Mouse (Mus musculus): ENCODE data around the gene Ybey.

The Ybey gene

GRCm38 (mm10) chr10:76468203-76469162 is at the start of gene Ybey, which contains the start of gene Mcm3ap:
TSS of gene Ybey (minus strand) at chr10:76469114.
TSS of gene Mcm3ap (plus strand) at chr10:76468927.
- POLR2A ChIA-PET = interaction anchor here in 3 of 4 experiments (0.6 to 2.0 kb wide), 6 partner anchors 10 to 29 kb away, joined by 3 to 8 read pairs (median 4); no protein-coding TSS in a partner anchor
- CTCF ChIA-PET = interaction anchor here in 2 of 4 experiments (0.5 to 1.0 kb wide), 3 partner anchors 11 to 1075 kb away, joined by 3 to 5 read pairs (median 3); no protein-coding TSS in a partner anchor

- ChIA-PET POLR2A (interaction anchor here (0.6 to 1.6 kb wide), 7 partner anchors 9 to 199 kb away, joined by 3 to 6 read pairs (median 4); partner anchors contain the start of gene Lss (in 1 of the 4)), CTCF (interaction anchor here (0.5 to 2.1 kb wide), 50 partner anchors 8 to 656 kb away, joined by 3 to 18 read pairs (median 4); partner anchors contain the start of genes Lss (in 2 of the 4), 2610028H24Rik (in 1 of the 4), AC141477.1 (in 1 of the 4) and Dip2a (in 1 of the 4))
These were observed 44.2 kb upstream of the Ybey start for GRCm38 (mm10) chr10:76512965-76513583.

- CTCF ChIA-PET = no interaction called here
- POLR2A ChIA-PET = interaction anchor here in 2 of 4 experiments (0.5 to 1.2 kb wide), 3 partner anchors 17 to 159 kb away, joined by 3 to 7 read pairs (median 4); no protein-coding TSS in a partner anchor
These were observed 37.0 kb upstream of the Ybey start for GRCm38 (mm10) chr10:76505865-76506264.

GRCm38 (mm10) chr10:76504271-76504943 is 35.5 kb upstream of the Ybey start:
- CTCF ChIA-PET = interaction anchor here in 3 of 4 experiments (0.6 to 1.4 kb wide), 3 partner anchors 9 to 524 kb away, joined by 3 to 5 read pairs (median 3); no protein-coding TSS in a partner anchor

GRCm38 (mm10) chr10:76497522-76497921 is 28.6 kb upstream of the Ybey start:
- CTCF ChIA-PET = interaction anchor here in 2 of 4 experiments (0.6 to 1.1 kb wide), 2 partner anchors 16 to 171 kb away, joined by 3 to 5 read pairs; no protein-coding TSS in a partner anchor

More at GRCm38 (mm10) chr10:76504271-76504943, 35.5 kb upstream of the Ybey start:
- POLR2A ChIA-PET = interaction anchor here in 1 of 4 experiments (1.1 kb wide), 1 partner anchor 9 kb away, joined by 3 read pairs; no protein-coding TSS in a partner anchor

GRCm38 (mm10) chr10:76496366-76496765 is 27.5 kb upstream of the Ybey start:
- POLR2A ChIA-PET = interaction anchor here in 3 of 4 experiments (0.6 to 4.4 kb wide), 5 partner anchors 10 to 57 kb away, joined by 3 to 22 read pairs (median 3); no protein-coding TSS in a partner anchor
- CTCF ChIA-PET = interaction anchor here in 2 of 4 experiments (1.1 to 1.4 kb wide), 2 partner anchors 17 kb away, joined by 3 to 5 read pairs; no protein-coding TSS in a partner anchor

More at GRCm38 (mm10) chr10:76497522-76497921, 28.6 kb upstream of the Ybey start:
- POLR2A ChIA-PET = interaction anchor here in 2 of 4 experiments (0.7 to 4.4 kb wide), 4 partner anchors 9 to 88 kb away, joined by 3 to 22 read pairs (median 4); no protein-coding TSS in a partner anchor

GRCm38 (mm10) chr10:76495501-76495900 is 26.6 kb upstream of the Ybey start:
- POLR2A ChIA-PET = interaction anchor here in 3 of 4 experiments (0.6 to 4.4 kb wide), 6 partner anchors 10 to 56 kb away, joined by 3 to 22 read pairs (median 3); partner anchors contain the start of gene Pcnt (in 1 of the 3)
- CTCF ChIA-PET = interaction anchor here in 1 of 4 experiments (1.4 to 1.8 kb wide), 2 partner anchors 18 to 103 kb away, joined by 3 to 5 read pairs; no protein-coding TSS in a partner anchor

- POLR2A ChIA-PET = interaction anchor here in 2 of 4 experiments (0.6 to 1.0 kb wide), 4 partner anchors 13 to 69 kb away, joined by 3 read pairs; no protein-coding TSS in a partner anchor
These were observed 24.6 kb upstream of the Ybey start for GRCm38 (mm10) chr10:76493527-76493926.

GRCm38 (mm10) chr10:76489205-76489604 is 20.3 kb upstream of the Ybey start:
- POLR2A ChIA-PET = interaction anchor here in 2 of 4 experiments (0.7 to 1.8 kb wide), 6 partner anchors 8 to 44 kb away, joined by 3 to 7 read pairs (median 4); no protein-coding TSS in a partner anchor
- CTCF ChIA-PET = interaction anchor here in 2 of 4 experiments (0.6 to 1.2 kb wide), 2 partner anchors 34 to 631 kb away, joined by 3 read pairs; no protein-coding TSS in a partner anchor

More at GRCm38 (mm10) chr10:76493527-76493926, 24.6 kb upstream of the Ybey start:
- CTCF ChIA-PET = interaction anchor here in 2 of 4 experiments (0.7 to 2.2 kb wide), 3 partner anchors 13 to 102 kb away, joined by 3 to 9 read pairs (median 7); no protein-coding TSS in a partner anchor

GRCm38 (mm10) chr10:76488265-76488664 is 19.4 kb upstream of the Ybey start:
- CTCF ChIA-PET = no interaction called here
- POLR2A ChIA-PET = interaction anchor here in 1 of 4 experiments (0.7 to 5.0 kb wide), 11 partner anchors 9 to 74 kb away, joined by 3 to 22 read pairs (median 3); no protein-coding TSS in a partner anchor

- ChIA-PET CTCF (interaction anchor here in 2 of 4 experiments (0.6 to 1.7 kb wide), 3 partner anchors 21 to 77 kb away, joined by 3 to 5 read pairs (median 4); no protein-coding TSS in a partner anchor), POLR2A (interaction anchor here in 1 of 4 experiments (0.6 to 5.0 kb wide), 4 partner anchors 9 to 587 kb away, joined by 4 to 22 read pairs (median 4); no protein-coding TSS in a partner anchor)
These were observed 17.4 kb upstream of the Ybey start for GRCm38 (mm10) chr10:76486302-76486701.

GRCm38 (mm10) chr10:76481480-76481879 is 12.6 kb upstream of the Ybey start:
- ChIA-PET POLR2A (interaction anchor here in 3 of 4 experiments (0.7 to 2.7 kb wide), 18 partner anchors 8 to 42 kb away, joined by 3 to 8 read pairs (median 4); partner anchors contain the start of genes Ybey (in 3 of the 3) and Mcm3ap (in 2 of the 3)), CTCF (interaction anchor here in 3 of 4 experiments (0.8 to 2.2 kb wide), 5 partner anchors 12 to 252 kb away, joined by 3 to 7 read pairs (median 4); no protein-coding TSS in a partner anchor)

GRCm38 (mm10) chr10:76480851-76481250 is 11.9 kb upstream of the Ybey start:
- ChIA-PET POLR2A (interaction anchor here in 3 of 4 experiments (0.6 to 2.7 kb wide), 20 partner anchors 9 to 64 kb away, joined by 3 to 8 read pairs (median 4); partner anchors contain the start of genes Ybey (in 3 of the 3) and Mcm3ap (in 2 of the 3)), CTCF (interaction anchor here in 3 of 4 experiments (0.8 to 2.2 kb wide), 5 partner anchors 13 to 252 kb away, joined by 3 to 7 read pairs (median 4); no protein-coding TSS in a partner anchor)

- CTCF ChIA-PET = interaction anchor here in 3 of 4 experiments (0.6 to 0.7 kb wide), 4 partner anchors 51 to 238 kb away, joined by 3 to 8 read pairs (median 4); no protein-coding TSS in a partner anchor
- POLR2A ChIA-PET = no interaction called here
These were observed 4.8 kb upstream of the Ybey start for GRCm38 (mm10) chr10:76473759-76474158.

GRCm38 (mm10) chr10:76462721-76463120 is 6.2 kb downstream of the Ybey start:
- POLR2A ChIA-PET = interaction anchor here in 3 of 4 experiments (1.0 to 3.7 kb wide), 15 partner anchors 9 to 71 kb away, joined by 3 to 14 read pairs (median 5); partner anchors contain the start of genes AC141477.1 (in 2 of the 3), Pcnt (in 2 of the 3) and Lss (in 1 of the 3)
- CTCF ChIA-PET = interaction anchor here in 2 of 4 experiments (1.0 to 1.6 kb wide), 3 partner anchors 8 to 15 kb away, joined by 4 to 5 read pairs (median 4); no protein-coding TSS in a partner anchor

GRCm38 (mm10) chr10:76462312-76462711 is 6.6 kb downstream of the Ybey start:
- POLR2A ChIA-PET = interaction anchor here in 3 of 4 experiments (0.6 to 3.7 kb wide), 16 partner anchors 10 to 71 kb away, joined by 3 to 14 read pairs (median 5); partner anchors contain the start of genes AC141477.1 (in 2 of the 3), Pcnt (in 2 of the 3) and Lss (in 1 of the 3)
- CTCF ChIA-PET = interaction anchor here in 2 of 4 experiments (0.7 to 1.6 kb wide), 3 partner anchors 8 to 51 kb away, joined by 3 to 5 read pairs (median 4); no protein-coding TSS in a partner anchor
